Mouse (Mus musculus) common myeloid progenitor, adult 5-6 weeks (primary cell): ENCODE measurements around the gene Capn5. TPM values are rescaled to one million over a fixed set of nuclear protein-coding genes. Genes with fewer than 3 reads are reported as not detected.
A peak's percentile ranks its signal among the peaks of the same experiment; 100 is the strongest.

Source experiments
- ATAC-seq: replicated peaks from 2 replicates; pipeline ENCODE4 v1.8.0; 2016; ENCODE audit warnings: low read depth, mild to moderate bottlenecking, moderate TSS enrichment, inconsistent platforms; ENCODE audit not compliant: poor library complexity, severe bottlenecking
- total RNA-seq: library from RNA; stranded (forward); fragments of 200-1000, 187-1606 nt; gene quantifications from 2 replicates; pipeline ENCODE4 v1.2.3, GENCODE M21; 2017

Capn5 gene
- total RNA-seq: 10.6 and 15.1 TPM in 2 replicates

GRCm38 (mm10) chr7:98177929-98178559 lies at the start of gene Capn5:
Gene Capn5 (minus strand): TSS chr7:98178274.
- ATAC-seq: peak; percentile 62

DNA sequence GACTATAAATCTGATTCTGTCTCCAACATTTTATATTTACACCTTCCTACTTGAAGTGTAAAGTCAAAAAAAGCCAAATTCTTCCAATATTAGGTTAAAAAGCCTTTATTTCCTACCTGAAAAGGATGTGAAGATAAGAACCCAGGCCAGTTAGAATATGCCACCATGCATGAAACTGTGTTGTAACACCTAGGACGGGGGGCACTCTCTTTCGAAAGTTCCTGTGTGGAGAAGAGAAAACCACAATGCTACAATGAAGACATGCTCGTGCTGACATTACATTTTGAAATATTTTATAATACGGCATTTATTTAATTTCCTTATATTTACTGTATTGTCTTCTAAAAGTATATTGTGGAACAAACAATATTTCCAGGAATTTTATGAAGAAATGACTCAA lies 45.7 kb upstream of the Capn5 start:
- no peak for ATAC-seq

DNA sequence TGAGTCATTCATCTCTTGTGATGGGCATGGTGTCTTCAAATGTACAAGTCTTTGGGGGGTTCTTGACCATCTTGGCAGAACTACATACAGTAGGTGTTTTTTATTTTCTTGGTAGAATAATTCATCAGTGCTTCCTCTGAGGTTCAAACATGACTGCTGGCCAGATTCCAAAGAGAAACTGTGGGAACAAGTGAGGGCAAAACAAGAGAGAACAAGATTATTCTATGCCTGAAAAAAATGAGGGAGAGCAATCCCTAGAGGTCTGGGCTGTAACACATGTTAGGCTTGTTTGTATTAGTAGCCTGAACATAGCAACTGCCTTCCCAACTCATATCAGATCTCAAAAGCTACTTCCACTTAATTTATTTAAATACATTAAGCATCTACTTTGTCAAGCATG lies 38.6 kb upstream of the Capn5 start:
- no peak for ATAC-seq

DNA sequence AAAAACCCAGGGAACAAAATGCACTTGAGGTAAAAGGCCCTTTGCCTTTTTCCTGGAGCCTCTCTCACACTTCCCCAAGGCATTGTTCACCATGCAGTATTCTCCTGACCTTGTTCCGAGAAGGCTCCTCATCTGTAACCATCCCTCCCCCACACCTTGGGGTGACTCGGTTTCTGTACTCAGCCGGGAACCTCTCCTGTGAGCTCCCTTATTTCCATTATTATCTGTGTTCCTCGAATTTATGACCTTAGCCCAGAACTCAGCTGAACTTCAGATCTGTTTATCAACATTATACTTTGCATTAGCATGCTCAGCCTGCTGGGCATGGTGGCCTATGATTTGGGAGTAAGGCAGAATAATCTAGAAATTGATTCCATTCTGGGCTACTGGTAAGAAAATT lies 24.9 kb upstream of the Capn5 start:
- ATAC-seq: no peak

DNA sequence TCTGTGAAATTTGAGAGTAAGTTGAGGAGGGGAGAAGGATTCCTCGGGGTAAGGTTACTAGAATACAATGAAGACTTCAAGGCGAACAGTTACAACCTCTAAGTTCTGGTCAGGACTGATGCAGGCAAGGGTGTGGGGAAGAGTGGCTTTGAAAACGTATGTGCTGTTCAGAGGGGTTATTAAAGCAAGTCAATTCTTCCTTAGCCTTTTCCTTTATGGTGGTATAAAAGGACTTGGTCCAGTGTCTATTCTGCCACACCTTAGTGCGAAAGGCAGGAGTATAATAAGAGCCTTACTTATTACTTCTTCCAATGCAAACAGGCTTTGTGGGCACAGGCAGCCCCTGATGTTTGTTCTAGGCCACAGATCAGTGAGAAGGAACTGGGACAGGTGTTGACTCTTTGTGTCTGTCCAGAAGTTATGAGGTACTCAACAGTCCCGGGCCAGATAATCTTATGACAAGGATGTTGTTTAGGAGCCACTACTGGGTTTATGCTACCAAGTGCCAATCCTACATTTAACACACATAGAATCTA lies 23.5 kb upstream of the Capn5 start:
- ATAC-seq: no peak

- peak; percentile 91 for ATAC-seq
Observed at GRCm38 (mm10) chr7:98200396-98200795, 22.3 kb upstream of the Capn5 start.

GRCm38 (mm10) chr7:98199381-98199780 lies 21.3 kb upstream of the Capn5 start, which contains the start of gene B3gnt6:
Gene B3gnt6 (minus strand): TSS chr7:98199481.
- ATAC-seq: no peak

DNA sequence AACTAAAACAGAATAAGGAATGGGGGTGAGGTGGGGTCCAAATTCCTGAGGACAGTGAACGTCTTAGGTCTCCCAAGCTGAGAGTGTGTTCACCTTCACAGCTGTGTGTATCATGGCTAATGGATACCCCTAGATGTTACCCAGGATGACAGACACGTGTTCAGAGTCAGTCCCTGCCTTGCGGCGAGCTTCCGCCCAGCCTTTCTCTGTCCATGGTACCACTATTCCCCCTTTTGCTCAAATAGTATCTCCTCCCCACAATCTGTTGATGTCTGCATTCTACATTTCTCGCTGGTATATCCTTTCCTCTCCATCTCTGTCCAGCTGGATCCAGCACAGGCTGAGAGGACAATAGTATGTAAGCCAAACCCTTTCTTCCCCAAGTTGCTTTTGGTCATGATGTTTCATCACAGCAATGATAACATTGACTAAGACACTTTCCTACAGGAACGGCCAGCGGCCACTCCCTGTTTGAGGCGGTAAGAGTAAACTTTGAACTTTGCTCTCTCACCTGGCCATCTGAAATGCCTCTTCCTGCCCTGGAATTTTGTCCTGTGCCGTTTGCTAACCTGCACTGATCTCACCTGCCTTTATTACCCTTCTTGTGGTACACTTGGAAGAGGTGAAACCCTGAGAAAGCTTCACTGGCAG lies 17.2 kb upstream of the Capn5 start:
- ATAC-seq: no peak

- peak; percentile 23 for ATAC-seq
Observed at GRCm38 (mm10) chr7:98194026-98194792, 16.1 kb upstream of the Capn5 start.

GRCm38 (mm10) chr7:98193515-98194025 lies 15.5 kb upstream of the Capn5 start:
- ATAC-seq: peak; percentile 67

DNA sequence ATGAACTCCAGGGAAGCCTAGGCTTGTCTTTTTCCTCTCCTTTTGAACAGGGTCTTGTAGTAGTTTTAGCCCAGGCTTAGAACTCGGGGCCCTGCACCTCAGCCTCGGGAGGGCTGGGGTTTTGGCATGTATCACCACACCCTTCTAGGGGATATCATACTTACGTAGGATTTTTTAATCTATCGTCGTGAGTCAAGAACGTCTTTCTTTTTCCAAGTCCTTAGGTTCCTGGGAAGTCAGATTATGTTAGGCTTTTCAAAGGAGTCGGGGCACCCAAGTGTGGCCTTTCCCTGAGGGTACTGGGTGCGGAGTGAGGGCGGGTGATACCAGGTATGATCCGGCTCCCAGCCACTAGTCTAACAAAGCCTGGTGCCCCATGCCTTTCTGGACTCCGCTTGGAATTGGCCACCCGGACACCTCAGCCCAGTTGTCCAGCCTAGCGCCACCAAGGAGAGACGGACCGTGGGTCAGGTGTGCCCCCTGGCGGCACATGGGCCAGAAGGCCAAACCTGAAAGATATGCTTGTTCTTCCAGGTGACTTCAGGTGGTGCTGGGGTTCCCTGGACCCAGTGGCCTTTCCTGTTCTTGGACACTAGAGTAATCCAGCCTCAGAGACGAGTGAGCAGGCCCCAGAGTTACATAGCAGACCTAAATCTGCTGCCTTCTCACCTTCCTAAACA lies 13.6 kb upstream of the Capn5 start:
- ATAC-seq: no peak

DNA sequence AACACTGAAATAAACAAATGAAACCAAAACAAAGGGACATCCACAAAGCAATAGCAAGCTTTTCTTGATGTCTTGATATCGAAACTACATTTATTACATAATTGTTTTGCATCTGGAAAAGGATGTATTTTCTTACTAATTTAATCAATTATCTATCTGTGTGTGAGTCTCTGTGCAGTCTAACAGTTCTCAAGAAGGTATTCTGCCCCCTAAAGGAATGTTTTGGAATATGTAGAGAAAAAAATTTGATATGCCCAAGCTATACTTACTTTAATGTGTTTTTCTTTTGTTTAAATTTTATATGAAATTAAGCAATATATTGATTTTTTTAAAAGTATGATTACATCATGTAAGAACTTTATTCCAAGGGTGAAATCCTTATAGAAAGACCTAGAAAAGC lies 12.5 kb upstream of the Capn5 start:
- no peak for ATAC-seq

GRCm38 (mm10) chr7:98189745-98190144 lies 11.7 kb upstream of the Capn5 start:
- ATAC-seq: no peak

DNA sequence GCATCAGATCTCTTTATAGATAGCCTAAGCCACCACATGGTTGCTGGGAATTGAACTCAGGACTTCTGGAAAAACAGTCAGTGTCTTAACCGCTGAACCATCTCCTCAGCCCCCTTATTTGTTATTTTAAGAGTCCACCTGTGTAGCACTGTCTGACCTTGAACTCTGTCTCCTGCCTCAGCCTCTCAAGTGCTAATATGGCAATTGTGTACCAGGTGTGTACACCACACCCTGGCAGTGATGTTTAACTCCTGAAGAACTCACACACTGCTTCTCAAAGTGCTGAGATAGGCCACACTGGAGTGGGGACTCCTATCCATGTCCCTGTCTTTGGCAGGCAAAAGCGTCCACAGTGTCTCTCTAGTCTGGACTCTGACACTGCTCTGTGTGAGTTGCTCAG lies 10.6 kb upstream of the Capn5 start:
- no peak for ATAC-seq

DNA sequence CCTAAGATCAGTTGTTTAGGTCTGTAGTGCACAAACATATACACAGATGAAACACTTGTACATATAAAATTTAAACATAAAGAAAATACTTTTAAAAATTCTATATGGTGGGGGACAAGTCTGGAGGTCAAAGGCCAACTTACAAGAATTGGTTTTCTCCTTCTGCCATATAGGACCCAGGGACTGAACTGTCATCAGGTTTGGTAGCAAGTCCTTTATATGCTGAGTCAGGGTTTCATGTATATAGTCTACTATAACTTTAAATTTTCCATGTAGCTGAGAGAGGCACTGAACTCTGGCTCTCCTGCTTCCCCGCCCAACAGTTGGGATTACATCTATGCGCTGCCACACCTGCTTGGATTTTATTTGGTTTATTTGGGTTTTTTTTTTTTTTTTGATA lies 10.2 kb upstream of the Capn5 start:
- ATAC-seq: no peak

DNA sequence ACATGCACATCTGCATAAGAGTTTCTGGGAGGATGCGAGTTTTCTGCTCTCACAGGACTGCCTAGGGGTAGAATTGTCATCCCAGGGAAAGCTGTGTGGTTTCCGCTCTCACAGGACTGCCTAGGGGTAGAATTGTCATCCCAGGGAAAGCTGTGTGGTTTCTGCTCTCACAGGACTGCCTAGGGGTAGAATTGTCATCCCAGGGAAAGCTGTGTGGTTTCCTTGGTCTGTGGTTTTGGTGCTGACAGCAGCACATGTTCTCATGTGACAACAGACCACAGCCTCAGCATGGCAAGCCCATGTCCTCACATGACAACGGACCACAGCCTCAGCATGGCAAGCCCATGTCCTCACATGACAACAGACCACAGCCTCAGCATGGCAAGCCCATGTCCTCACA lies 9.3 kb upstream of the Capn5 start:
- ATAC-seq: peak; percentile 87

DNA sequence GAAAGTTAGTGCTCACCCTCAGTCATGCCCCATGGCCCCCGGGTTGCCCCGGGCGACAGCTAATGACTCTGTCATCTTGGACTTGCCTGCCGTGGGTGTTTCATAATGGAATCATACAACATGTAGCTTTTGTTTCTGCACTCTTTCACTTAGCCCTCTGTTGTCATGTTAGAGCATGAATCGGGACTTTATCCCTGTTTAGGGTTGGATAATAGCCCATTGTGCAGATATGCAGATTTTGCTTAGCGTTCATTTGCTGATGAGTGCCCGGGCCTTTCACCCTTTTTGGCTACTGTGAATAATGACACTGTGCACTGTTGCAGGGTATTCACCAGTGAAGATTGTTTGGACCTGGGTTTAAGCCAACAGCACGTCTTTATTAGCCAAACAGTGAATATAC lies 8.6 kb upstream of the Capn5 start:
- no peak for ATAC-seq

GRCm38 (mm10) chr7:98185326-98185725 lies 7.3 kb upstream of the Capn5 start:
- ATAC-seq: no peak

GRCm38 (mm10) chr7:98178560-98179231 lies 622 bp upstream of the Capn5 start:
- ATAC-seq: 0 out of 2 replicates have a peak, but pooled peaks have one; percentile 0

DNA sequence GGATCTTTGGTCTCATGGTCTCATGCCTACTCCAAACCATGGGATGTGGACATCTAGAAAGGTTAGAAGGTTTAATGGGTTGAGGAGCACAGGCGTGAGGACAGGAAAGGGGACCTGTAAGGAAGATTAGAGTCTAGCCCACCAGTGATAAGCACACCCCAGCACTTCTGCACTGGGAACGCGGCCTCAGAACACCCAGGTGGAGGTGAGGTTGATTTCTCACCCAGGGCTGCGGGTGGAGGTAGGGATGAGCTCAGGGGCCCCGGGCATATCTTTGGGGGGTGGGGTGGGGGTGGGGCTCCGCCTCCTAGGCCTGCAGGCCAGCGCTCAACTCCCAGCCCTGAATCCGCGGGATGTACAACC lies 527 bp downstream of the Capn5 start:
- ATAC-seq: no peak
